Mouse (Mus musculus) heart, postnatal 4 days (tissue): ENCODE measurements at regions not wholly inside any gene's neighbourhood (a gene's known extent, or its start where the extent isn't known, plus 50 kb on each side); places are given as distances from the start of the nearest gene placed in this dataset.

Experiments
- DNase-seq: peaks from one replicate; pipeline ENCODE4 v3.0.0; 2021

GRCm38 (mm10) chr9:50395543-50395942, 50.8 kb upstream of the Rpl10-ps3 start:
- no peak for DNase-seq

- peak; percentile 10 for DNase-seq
Observed at GRCm38 (mm10) chr9:50396051-50396450, 51.3 kb upstream of the Rpl10-ps3 start.

- no peak for DNase-seq
Observed at GRCm38 (mm10) chr9:50408396-50408795, 63.6 kb upstream of the Rpl10-ps3 start.

- DNase-seq = no peak
Observed at GRCm38 (mm10) chr9:50408845-50409244, 64.1 kb upstream of the Rpl10-ps3 start.

- no peak for DNase-seq
Observed at GRCm38 (mm10) chr9:50412986-50413385, 68.2 kb upstream of the Rpl10-ps3 start.

GRCm38 (mm10) chr9:50413514-50414335, 69.0 kb upstream of the Rpl10-ps3 start:
- no peak for DNase-seq

GRCm38 (mm10) chr9:50414796-50415340, 70.1 kb upstream of the Rpl10-ps3 start:
- DNase-seq = no peak

GRCm38 (mm10) chr9:50416677-50417076, 71.9 kb upstream of the Rpl10-ps3 start:
- no peak for DNase-seq

GRCm38 (mm10) chr9:50421061-50421460, 73.3 kb upstream of the Plet1 start:
- no peak for DNase-seq

GRCm38 (mm10) chr9:50421572-50422285, 72.6 kb upstream of the Plet1 start:
- DNase-seq = no peak

- DNase-seq = no peak
Observed at GRCm38 (mm10) chr9:50425866-50426495, 68.3 kb upstream of the Plet1 start.

GRCm38 (mm10) chr9:50430147-50430546, 64.2 kb upstream of the Plet1 start:
- DNase-seq = no peak

- DNase-seq = no peak
Observed at GRCm38 (mm10) chr9:50433525-50433924, 60.8 kb upstream of the Plet1 start.

- DNase-seq = no peak
Observed at GRCm38 (mm10) chr9:50433978-50434377, 60.3 kb upstream of the Plet1 start.

GRCm38 (mm10) chr9:50437830-50438722, 56.2 kb upstream of the Plet1 start:
- DNase-seq = peak; percentile 86

GRCm38 (mm10) chr9:50438738-50439137, 55.6 kb upstream of the Plet1 start:
- no peak for DNase-seq

GRCm38 (mm10) chr9:50440222-50440621, 54.1 kb upstream of the Plet1 start:
- DNase-seq = no peak

GRCm38 (mm10) chr9:50440689-50441088, 53.6 kb upstream of the Plet1 start:
- DNase-seq = peak; percentile 67

GRCm38 (mm10) chr9:50443708-50444463, 50.4 kb upstream of the Plet1 start:
- peak; percentile 72 for DNase-seq
